Mouse (Mus musculus): Measurements from ENCODE around the gene Pmpcb.

DNA sequence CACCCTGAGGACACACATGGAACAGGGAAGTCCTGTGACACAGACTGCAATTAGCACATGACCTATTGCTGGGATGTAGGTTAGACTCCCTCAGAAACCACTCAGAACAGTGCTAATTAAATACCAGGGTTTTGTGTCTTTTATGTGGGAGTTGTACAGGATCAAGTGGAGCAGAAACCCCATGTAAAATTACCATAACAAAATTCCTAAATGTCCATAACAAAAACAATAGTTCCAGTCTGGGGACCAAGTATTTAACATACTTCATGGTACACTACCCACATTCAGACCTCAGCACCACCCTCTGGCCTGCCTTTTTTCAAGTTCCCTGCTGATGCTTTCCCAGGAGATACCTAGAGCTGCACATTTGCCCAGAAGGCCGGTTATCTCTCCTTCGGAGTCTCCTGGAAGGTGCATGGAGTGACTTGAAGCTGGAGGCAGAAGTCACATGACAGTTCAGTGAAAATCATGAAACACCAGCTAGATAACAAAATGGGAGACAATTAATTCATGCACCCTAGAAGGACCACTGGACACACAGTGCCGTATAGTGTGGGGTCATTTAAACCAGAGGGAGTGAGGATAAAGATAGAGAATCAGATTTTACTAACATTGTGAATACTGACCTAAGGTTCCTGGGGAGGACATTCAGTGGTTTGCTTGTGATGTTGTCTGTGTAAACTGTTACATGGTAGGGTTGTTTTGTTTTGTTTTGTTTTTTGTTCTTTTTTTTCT lies 4.6 kb upstream of the Pmpcb start:
- TF ChIP-seq TAL1 (IDR thresholded peaks at IDR 0.05; ENCODE audit: low read length) (no peak), GATA1 (IDR thresholded peaks at IDR 0.05; ENCODE audit: low read length) (no peak)

All from erythroblast, embryonic 14.5 days (primary cell).